Mouse (Mus musculus) B cell, adult 62 days (primary cell): ENCODE results near the gene Shcbp1. TPM values are rescaled to one million over a fixed set of nuclear protein-coding genes. Genes with fewer than 3 reads are reported as not detected.

ENCODE experiments used
- total RNA-seq: library from RNA; stranded (reverse); gene quantifications from 4 replicates; pipeline ENCODE4 v1.2.4, GENCODE M21; 2023

Gene Shcbp1
- total RNA-seq, result 1.4 to 2.2 TPM (median 1.8 TPM) in 4 replicates

GRCm38 (mm10) chr8:4779254-4780055 is at the start of gene Shcbp1:
Gene Shcbp1, minus strand, starts transcription at chr8:4779567.

Other genes with a start within 250 kb of the Shcbp1 start
- gene Zfp958, start 166.4 kb downstream of the Shcbp1 start, total RNA-seq, result 9.1 to 12.2 TPM (median 11.0 TPM) in 4 replicates